Mouse (Mus musculus) embryonic facial prominence, embryonic 12.5 days (tissue): Measurements from ENCODE around the gene Lrrc14b. TPM values are rescaled to one million over a fixed set of nuclear protein-coding genes. Genes with fewer than 3 reads are reported as not detected.

Experiments used
- ATAC-seq: fragments of 200-750 bp; cut with Nextera tagmentation; 2 replicates; pipeline ENCODE4 v1.8.0; 2017; ENCODE audit not compliant: insufficient number of reproducible peaks, insufficient read depth, low FRiP score, low TSS enrichment
- H3K27ac ChIP-seq: fragments of 300-500 bp; sonication (generic); 2 replicates; pipeline ENCODE4 v1.5.1; 2016; ENCODE audit warnings: mild to moderate bottlenecking
- H3K27me3 ChIP-seq: fragments of 300-500 bp; sonication (generic); 2 replicates; pipeline ENCODE4 v1.6.1; 2016; ENCODE audit warnings: mild to moderate bottlenecking, moderate library complexity
- H3K36me3 ChIP-seq: fragments of 300-500 bp; sonication (generic); 2 replicates; pipeline ENCODE4 v1.6.1; 2016; ENCODE audit warnings: mild to moderate bottlenecking
- H3K4me1 ChIP-seq: fragments of 300-500 bp; sonication (generic); 2 replicates; pipeline ENCODE4 v1.6.1; 2016
- H3K4me2 ChIP-seq: fragments of 300-500 bp; sonication (generic); replicated peaks from 2 replicates; pipeline ENCODE4 v1.6.1; 2016; ENCODE audit warnings: mild to moderate bottlenecking, moderate library complexity
- H3K4me3 ChIP-seq: fragments of 300-500 bp; sonication (generic); 2 replicates; pipeline ENCODE4 v1.5.1; 2016; ENCODE audit warnings: mild to moderate bottlenecking
- H3K9ac ChIP-seq: fragments of 300-500 bp; sonication (generic); 2 replicates; pipeline ENCODE4 v1.6.1; 2016; ENCODE audit warnings: mild to moderate bottlenecking, moderate library complexity
- H3K9me3 ChIP-seq: fragments of 300-500 bp; sonication (generic); 2 replicates; pipeline ENCODE4 v1.6.1; 2016; ENCODE audit warnings: mild to moderate bottlenecking, moderate library complexity
- WGBS: fragments of 180-500 bp; shearing (Covaris S2); methylation state at CpG from one replicate; pipeline ENCODE4 v1.1.7; 2016; 5-methylcytosine and 5-hydroxymethylcytosine counted together
- polyA plus RNA-seq: library from polyadenylated mRNA; unstranded; fragments of >200 nt; fragmentation: Nextera tagmentation; extraction: Ambion mirVana; gene quantifications from 2 replicates; pipeline ENCODE4 v1.2.1, GENCODE M21; 2016

The Lrrc14b gene
- not detected in 2 replicates for polyA plus RNA-seq

- Histone ChIP-seq H3K9me3 (no peaks in the 10 kb centered on the region), H3K9ac (no peak within 1 kb of the TSS), H3K27ac (no peak within 1 kb of the TSS), H3K4me3 (no peak within 1 kb of the TSS), H3K36me3 (peaks cover 26% of the 10 kb centered on the region), H3K4me1 (no peaks in the 10 kb centered on the region), H3K27me3 (no peaks in the 10 kb centered on the region), H3K4me2 (no peak within 1 kb of the TSS)
- 88% methylated on average over 8 of the region's 8 CpGs for WGBS
- no peak for ATAC-seq
Observed at GRCm38 (mm10) chr13:74363859-74364235, at the start of gene Lrrc14b. TSS of gene Lrrc14b (minus strand) at chr13:74364005.

DNA sequence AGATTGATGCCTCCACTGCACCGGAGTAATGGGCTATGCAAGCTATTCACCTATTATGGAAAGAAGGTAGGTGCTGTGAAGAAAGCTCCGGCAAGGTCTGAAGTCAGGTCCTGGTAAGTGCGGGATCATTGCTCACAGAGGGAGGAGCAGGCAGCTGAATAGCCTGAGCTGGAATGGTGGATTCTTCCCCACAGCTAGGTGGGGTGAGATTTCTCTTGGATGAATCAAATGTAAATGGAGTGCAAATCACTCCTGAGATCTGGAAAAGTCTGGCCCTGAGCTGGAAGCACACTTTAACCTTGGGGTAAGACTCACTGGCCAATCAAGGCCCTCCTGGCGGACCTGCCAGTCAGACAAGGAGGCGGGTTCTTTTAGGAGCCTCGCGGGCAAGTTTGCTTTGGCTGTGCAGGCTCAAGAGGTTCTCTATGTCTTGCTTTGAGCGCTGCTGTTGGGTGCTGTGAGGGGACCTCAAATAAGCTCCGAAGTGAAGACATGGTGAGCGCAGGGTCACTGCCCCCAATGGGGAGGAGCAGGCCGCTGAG, 35.6 kb upstream of the Lrrc14b start, which contains the start of gene Ftl1-ps1:
Ftl1-ps1 (plus strand) TSS at position 397 of the 542 bp plus-strand sequence.
- H3K36me3 ChIP-seq: no peaks in the 10 kb centered on the region
- H3K4me2 ChIP-seq: 0 out of 2 replicates have a peak within 1 kb of the TSS, but pooled peaks have one; percentile 7
- H3K4me3 ChIP-seq: no peak within 1 kb of the TSS
- no peak within 1 kb of the TSS for H3K27ac ChIP-seq
- no peaks in the 10 kb centered on the region for H3K9me3 ChIP-seq
- no peak for ATAC-seq
- no peaks in the 10 kb centered on the region for H3K4me1 ChIP-seq
- no peaks in the 10 kb centered on the region for H3K27me3 ChIP-seq
- WGBS: 13% methylated on average over 11 of the region's 11 CpGs
- H3K9ac ChIP-seq: no peak within 1 kb of the TSS

DNA sequence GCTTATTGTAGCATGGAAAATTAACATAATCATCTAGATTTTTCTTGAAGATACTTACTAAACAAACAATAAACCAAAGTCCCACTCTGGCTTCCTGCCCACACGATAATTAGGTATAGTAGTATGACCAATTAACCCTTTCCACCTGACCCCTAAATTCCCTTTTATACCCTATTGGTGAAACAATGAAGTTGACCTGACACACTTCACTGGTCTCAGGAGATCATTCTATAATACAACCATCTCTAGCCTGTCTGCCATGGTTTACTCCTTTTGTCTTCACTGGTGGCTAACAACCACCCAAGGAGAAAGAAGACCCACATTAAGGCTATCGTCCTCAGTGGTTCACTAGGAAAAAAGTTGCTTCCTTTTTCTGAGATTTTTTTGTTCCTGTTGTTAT, 27.4 kb upstream of the Lrrc14b start:
- ATAC-seq: no peak
- 74% methylated on average over 2 of the region's 2 CpGs for WGBS
- Histone ChIP-seq H3K4me3 (no peak overlapping the region), H3K9ac (no peak overlapping the region), H3K36me3 (no peaks in the 10 kb centered on the region), H3K27me3 (no peaks in the 10 kb centered on the region), H3K9me3 (no peaks in the 10 kb centered on the region), H3K4me2 (no peak overlapping the region), H3K4me1 (no peaks in the 10 kb centered on the region), H3K27ac (no peak overlapping the region)

DNA sequence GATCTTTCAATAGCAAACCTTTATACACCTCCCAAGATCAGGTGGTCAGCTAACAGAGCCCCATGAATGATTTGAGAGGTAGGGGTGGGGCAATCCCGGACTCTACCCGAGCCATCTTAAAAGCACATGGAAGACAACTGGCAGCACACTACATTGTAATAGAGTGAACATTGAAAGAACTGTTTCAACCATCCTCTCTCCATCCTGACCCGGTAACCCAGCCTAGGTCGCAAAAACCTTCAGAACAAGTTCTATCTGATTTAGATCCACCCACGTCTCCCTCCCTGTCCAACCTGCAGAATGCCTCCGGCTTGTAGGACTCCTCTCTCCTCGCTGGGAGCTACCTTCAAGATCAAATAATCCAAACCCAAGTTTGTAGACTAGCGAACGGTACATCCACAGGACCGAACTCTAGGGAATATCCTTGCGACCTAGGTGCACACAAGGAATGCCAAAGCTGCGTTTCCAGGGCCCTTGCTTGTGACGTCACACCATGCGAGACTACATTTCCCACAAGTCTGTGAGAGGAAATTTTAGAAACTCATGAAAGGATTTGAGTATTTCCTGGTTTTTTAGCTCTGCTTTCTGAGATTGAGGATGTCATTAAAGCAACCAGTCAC, 26.7 kb upstream of the Lrrc14b start, which contains the start of gene Zfp72:
Zfp72 (minus strand) TSS at position 466 of the 620 bp plus-strand sequence.
- ATAC-seq: peak; percentile 84
- Histone ChIP-seq H3K9me3 (no peaks in the 10 kb centered on the region), H3K4me2 (peak within 1 kb of the TSS; percentile 57), H3K27me3 (no peaks in the 10 kb centered on the region), H3K4me3 (peak within 1 kb of the TSS; percentile 62), H3K9ac (peak within 1 kb of the TSS; percentile 51; the same call in 1 of the 2 replicates), H3K4me1 (no peaks in the 10 kb centered on the region), H3K27ac (no peak within 1 kb of the TSS), H3K36me3 (no peaks in the 10 kb centered on the region)
- WGBS: 1% methylated on average over 14 of the region's 14 CpGs

DNA sequence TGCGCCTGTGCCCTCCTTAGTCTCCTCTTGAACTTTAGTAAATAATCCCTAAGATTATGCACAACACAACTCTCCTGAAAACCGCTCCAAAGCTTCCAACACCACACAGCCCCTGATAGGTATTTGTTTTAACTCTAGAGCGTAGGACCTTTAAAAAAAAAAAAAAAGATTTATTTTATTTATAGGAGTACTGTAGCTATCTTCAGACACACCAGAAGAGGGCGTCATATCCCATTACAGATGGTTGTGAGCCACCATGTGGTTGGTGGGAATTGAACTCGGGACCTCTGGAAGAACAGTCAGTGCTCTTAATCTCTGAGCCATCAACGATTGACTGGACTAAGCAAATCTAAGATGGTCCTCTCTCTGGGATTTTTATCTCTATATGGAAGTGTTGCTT, 25.9 kb upstream of the Lrrc14b start:
- H3K36me3 ChIP-seq: no peaks in the 10 kb centered on the region
- H3K4me1 ChIP-seq: no peaks in the 10 kb centered on the region
- ATAC-seq: no peak
- H3K4me3 ChIP-seq: peak overlapping the region; percentile 62
- no peaks in the 10 kb centered on the region for H3K27me3 ChIP-seq
- peak overlapping the region; percentile 57 for H3K4me2 ChIP-seq
- 66% methylated on average over 6 of the region's 6 CpGs for WGBS
- H3K27ac ChIP-seq: no peak overlapping the region
- H3K9me3 ChIP-seq: no peaks in the 10 kb centered on the region
- H3K9ac ChIP-seq: no peak overlapping the region

DNA sequence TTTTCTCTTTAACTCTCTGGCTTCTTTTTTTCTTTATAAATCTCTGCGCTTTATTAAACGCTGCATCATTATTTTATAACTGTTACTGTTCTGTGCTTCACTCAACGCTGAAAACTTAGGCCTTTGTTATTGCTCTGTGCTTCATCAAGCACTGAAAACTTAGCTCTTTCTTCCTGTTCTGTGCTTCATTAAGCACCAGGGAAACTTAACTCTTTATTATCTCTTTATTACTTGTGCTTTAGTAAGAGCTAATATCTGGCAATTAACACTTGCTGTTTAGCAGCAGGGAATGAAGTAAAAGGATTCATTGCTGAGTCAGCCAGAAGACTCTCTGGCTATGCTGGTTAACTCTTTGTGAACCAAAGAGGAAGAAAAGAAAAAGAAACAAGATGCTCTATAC, 18.5 kb upstream of the Lrrc14b start:
- H3K36me3 ChIP-seq: no peaks in the 10 kb centered on the region
- H3K4me2 ChIP-seq: no peak overlapping the region
- H3K27ac ChIP-seq: peak overlapping the region; percentile 50; the same call in 1 of the 2 replicates
- H3K9ac ChIP-seq: no peak overlapping the region
- ATAC-seq: no peak
- 0 out of 2 replicates have a peak, but pooled peaks cover 5% of the 10 kb centered on the region for H3K4me1 ChIP-seq
- 60% methylated on average over 3 of the region's 3 CpGs for WGBS
- H3K4me3 ChIP-seq: no peak overlapping the region
- H3K27me3 ChIP-seq: no peaks in the 10 kb centered on the region
- no peaks in the 10 kb centered on the region for H3K9me3 ChIP-seq

GRCm38 (mm10) chr13:74381533-74382276, 17.9 kb upstream of the Lrrc14b start:
- WGBS: 77% methylated on average over 10 of the region's 10 CpGs

DNA sequence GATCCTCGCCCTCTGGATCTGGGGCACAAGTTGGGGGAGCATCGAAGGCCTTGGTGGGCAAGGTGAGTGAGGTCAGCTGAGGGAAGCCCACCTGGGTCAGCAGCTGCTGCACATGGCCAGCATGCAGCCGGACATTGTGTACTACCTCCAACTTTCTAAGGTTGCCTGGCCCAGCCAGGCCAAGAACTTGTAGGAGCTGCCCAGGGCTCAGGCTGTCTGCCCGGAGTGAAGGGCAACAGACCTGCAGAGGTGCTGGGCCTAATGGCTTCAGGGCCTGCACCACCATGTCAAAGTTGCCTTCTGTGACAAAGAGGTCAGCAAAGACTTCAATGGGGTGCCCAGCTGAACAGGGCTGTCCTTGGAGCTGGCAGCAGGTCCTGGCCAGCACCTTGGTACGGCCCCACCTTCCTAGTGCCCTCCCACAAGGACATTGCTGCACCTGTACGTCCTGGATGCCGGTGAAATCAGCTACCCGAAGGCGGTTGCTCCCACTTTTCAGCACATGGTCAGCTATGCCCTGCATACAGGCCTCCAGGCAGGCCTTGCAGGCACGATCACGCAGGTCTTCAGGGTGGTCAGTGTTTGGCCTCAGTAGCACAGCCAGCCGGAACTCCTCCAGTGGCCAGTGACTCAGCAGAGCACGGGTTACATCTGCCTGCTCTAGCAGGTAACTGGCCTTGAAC, 488 bp downstream of the Lrrc14b start:
- Histone ChIP-seq H3K4me3 (no peak overlapping the region), H3K4me2 (no peak overlapping the region), H3K27ac (no peak overlapping the region), H3K9me3 (no peaks in the 10 kb centered on the region), H3K36me3 (peaks cover 27% of the 10 kb centered on the region), H3K27me3 (no peaks in the 10 kb centered on the region), H3K4me1 (no peaks in the 10 kb centered on the region), H3K9ac (no peak overlapping the region)
- WGBS: 90% methylated on average over 13 of the region's 13 CpGs
- ATAC-seq: no peak

More at GRCm38 (mm10) chr13:74381533-74382276, 17.9 kb upstream of the Lrrc14b start:
- H3K27ac ChIP-seq: peak overlapping the region; percentile 50; the same call in 1 of the 2 replicates
- H3K4me3 ChIP-seq: no peak overlapping the region
- H3K4me2 ChIP-seq: no peak overlapping the region
- no peaks in the 10 kb centered on the region for H3K9me3 ChIP-seq
- 0 out of 2 replicates have a peak, but pooled peaks cover 5% of the 10 kb centered on the region for H3K4me1 ChIP-seq
- no peak overlapping the region for H3K9ac ChIP-seq
- no peaks in the 10 kb centered on the region for H3K36me3 ChIP-seq
- no peaks in the 10 kb centered on the region for H3K27me3 ChIP-seq
- ATAC-seq: no peak

- Histone ChIP-seq H3K27me3 (no peaks in the 10 kb centered on the region), H3K4me1 (no peaks in the 10 kb centered on the region), H3K27ac (no peak overlapping the region), H3K36me3 (peaks cover 31% of the 10 kb centered on the region), H3K9ac (no peak overlapping the region), H3K4me2 (no peak overlapping the region), H3K4me3 (no peak overlapping the region), H3K9me3 (no peaks in the 10 kb centered on the region)
- ATAC-seq: no peak
- 92% methylated on average over 2 of the region's 2 CpGs for WGBS
Observed at GRCm38 (mm10) chr13:74362218-74362617, 1.6 kb downstream of the Lrrc14b start.

DNA sequence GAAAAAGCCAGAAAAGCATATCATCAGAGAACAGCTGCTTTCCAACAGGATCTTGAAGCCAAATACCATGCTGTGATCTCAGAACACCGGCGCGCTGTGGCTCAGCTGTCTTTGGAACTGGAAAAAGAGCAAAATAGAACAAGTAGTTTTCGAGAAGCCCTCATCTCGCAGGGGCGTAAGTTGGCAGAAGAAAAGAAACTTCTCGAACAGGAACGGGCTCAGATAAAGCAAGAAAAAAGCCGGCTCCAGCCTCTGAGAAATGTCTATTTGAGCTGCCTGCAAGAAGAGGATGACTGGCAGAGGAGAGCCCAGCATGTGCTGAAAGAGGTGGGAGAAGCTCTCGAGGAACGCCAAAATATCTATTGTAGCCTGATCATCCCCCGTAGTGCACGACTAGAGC, 7.3 kb downstream of the Lrrc14b start:
- Histone ChIP-seq H3K9me3 (no peaks in the 10 kb centered on the region), H3K4me2 (no peak overlapping the region), H3K9ac (no peak overlapping the region), H3K27me3 (no peaks in the 10 kb centered on the region), H3K36me3 (peaks cover 48% of the 10 kb centered on the region), H3K4me1 (no peaks in the 10 kb centered on the region), H3K27ac (no peak overlapping the region), H3K4me3 (no peak overlapping the region)
- 97% methylated on average over 13 of the region's 13 CpGs for WGBS
- no peak for ATAC-seq

DNA sequence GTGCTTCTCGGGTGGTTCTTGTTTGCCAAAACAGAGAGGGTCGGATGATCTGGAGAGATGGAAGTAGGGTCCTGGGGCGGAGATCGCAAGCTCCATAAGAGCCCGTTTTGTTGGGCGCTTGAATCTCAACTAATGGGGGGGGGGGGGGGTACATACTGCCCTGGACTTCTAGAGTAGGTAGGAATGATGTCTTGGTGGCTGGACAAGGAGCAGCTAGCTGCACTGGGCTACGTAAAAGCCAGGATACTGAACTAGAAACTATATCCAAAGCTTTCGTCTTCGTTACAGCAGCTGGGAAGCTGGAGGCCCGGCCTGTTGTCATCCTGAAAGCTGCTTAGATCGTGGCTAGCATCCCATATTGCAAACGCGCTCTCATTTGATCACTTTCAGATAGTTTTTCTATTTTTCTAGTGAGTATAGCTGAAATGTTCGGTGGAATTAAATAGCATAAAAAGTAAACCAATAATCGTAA, 13.3 kb downstream of the Lrrc14b start:
- 1% methylated on average over 15 of the region's 15 CpGs for WGBS
- Histone ChIP-seq H3K36me3 (peaks cover 14% of the 10 kb centered on the region; the same call in 1 of the 2 replicates), H3K9me3 (no peaks in the 10 kb centered on the region), H3K9ac (peak overlapping the region; percentile 90), H3K4me2 (peak overlapping the region; percentile 54), H3K27ac (peak overlapping the region; percentile 71; the same call in 1 of the 2 replicates), H3K4me3 (peak overlapping the region; percentile 80), H3K4me1 (peaks cover 13% of the 10 kb centered on the region), H3K27me3 (no peaks in the 10 kb centered on the region)
- ATAC-seq: no peak; the same call in 1 of the 2 replicates
